Mouse (Mus musculus) frontal cortex, postnatal 10 days (tissue): ENCODE results near the gene Trank1.
A peak's percentile ranks its signal among the peaks of the same experiment; 100 is the strongest.

ENCODE experiments used
- DNase-seq, 2 experiments: peaks; one replicate each; pipeline ENCODE4 v3.0.0; 2022; ENCODE audit warnings: low spot score in 2 of 2, mixed read lengths in 1 of 2

The Trank1 gene

GRCm38 (mm10) chr9:111311031-111311842 lies at the start of gene Trank1:
Gene Trank1, plus strand, starts transcription at chr9:111311739.
- DNase-seq = peak; percentile 27 to 55

GRCm38 (mm10) chr9:111267998-111268397 lies 43.5 kb upstream of the Trank1 start:
- no peak for DNase-seq

GRCm38 (mm10) chr9:111270606-111271005 lies 40.9 kb upstream of the Trank1 start:
- DNase-seq = no peak

- DNase-seq = no peak
Measured at GRCm38 (mm10) chr9:111271056-111271433, 40.5 kb upstream of the Trank1 start.

GRCm38 (mm10) chr9:111271434-111272160 lies 39.9 kb upstream of the Trank1 start, which contains the start of the genes Mlh1 and Epm2aip1:
Gene Mlh1, minus strand, starts transcription at chr9:111271791.
Gene Epm2aip1, plus strand, starts transcription at chr9:111271929.
- peak; percentile 98 to 99 for DNase-seq

- DNase-seq = peak in 1 of 2 experiments; percentile 30
Measured at GRCm38 (mm10) chr9:111272356-111272755, 39.2 kb upstream of the Trank1 start.

- DNase-seq = no peak
Measured at GRCm38 (mm10) chr9:111272996-111273785, 38.3 kb upstream of the Trank1 start.

GRCm38 (mm10) chr9:111273958-111274357 lies 37.6 kb upstream of the Trank1 start:
- no peak for DNase-seq

- no peak for DNase-seq
Measured at GRCm38 (mm10) chr9:111275156-111275555, 36.4 kb upstream of the Trank1 start.

GRCm38 (mm10) chr9:111285061-111285460 lies 26.5 kb upstream of the Trank1 start:
- no peak for DNase-seq

- no peak for DNase-seq
Measured at GRCm38 (mm10) chr9:111285676-111286075, 25.9 kb upstream of the Trank1 start.

GRCm38 (mm10) chr9:111286468-111286867 lies 25.1 kb upstream of the Trank1 start:
- DNase-seq = no peak

- no peak for DNase-seq
Measured at GRCm38 (mm10) chr9:111287956-111288355, 23.6 kb upstream of the Trank1 start.

- no peak for DNase-seq
Measured at GRCm38 (mm10) chr9:111289294-111289831, 22.2 kb upstream of the Trank1 start.

- peak; percentile 58 to 86 for DNase-seq
Measured at GRCm38 (mm10) chr9:111289832-111290339, 21.7 kb upstream of the Trank1 start.

- DNase-seq = no peak
Measured at GRCm38 (mm10) chr9:111290539-111291100, 20.9 kb upstream of the Trank1 start.

- no peak for DNase-seq
Measured at GRCm38 (mm10) chr9:111293234-111293633, 18.3 kb upstream of the Trank1 start.

GRCm38 (mm10) chr9:111294911-111295310 lies 16.6 kb upstream of the Trank1 start:
- DNase-seq = no peak

- DNase-seq = no peak
Measured at GRCm38 (mm10) chr9:111295323-111295722, 16.2 kb upstream of the Trank1 start.

GRCm38 (mm10) chr9:111296433-111296832 lies 15.1 kb upstream of the Trank1 start:
- no peak for DNase-seq

GRCm38 (mm10) chr9:111298606-111299005 lies 12.9 kb upstream of the Trank1 start:
- DNase-seq = no peak
